Mouse (Mus musculus) adrenal gland, adult 2 months (tissue): ENCODE results near the gene Slc7a6os. TPM values are rescaled to one million over a fixed set of nuclear protein-coding genes. Genes with fewer than 3 reads are reported as not detected.

Source experiments
- DNase-seq: peaks from one replicate; pipeline ENCODE4 v3.0.0; 2021
- polyA plus RNA-seq: library from polyadenylated mRNA; depleted of rRNA; stranded (reverse); fragments of >200 nt; gene quantifications from 2 replicates; pipeline ENCODE4 v1.2.3, GENCODE M21; 2012; rRNA removed
- total RNA-seq, 2 experiments: library from RNA; stranded (reverse); gene quantifications; 2 replicates each; pipeline ENCODE4 v1.2.3; 2021

Gene Slc7a6os
- total and polyA plus RNA-seq, 3 experiments = 14.1 to 25.1 (median 24.2) TPM

- no peak for DNase-seq
Observed at GRCm38 (mm10) chr8:106177594-106177993, 33.1 kb downstream of the Slc7a6os start.

- DNase-seq = no peak
Observed at GRCm38 (mm10) chr8:106176891-106177290, 33.8 kb downstream of the Slc7a6os start.

DNA sequence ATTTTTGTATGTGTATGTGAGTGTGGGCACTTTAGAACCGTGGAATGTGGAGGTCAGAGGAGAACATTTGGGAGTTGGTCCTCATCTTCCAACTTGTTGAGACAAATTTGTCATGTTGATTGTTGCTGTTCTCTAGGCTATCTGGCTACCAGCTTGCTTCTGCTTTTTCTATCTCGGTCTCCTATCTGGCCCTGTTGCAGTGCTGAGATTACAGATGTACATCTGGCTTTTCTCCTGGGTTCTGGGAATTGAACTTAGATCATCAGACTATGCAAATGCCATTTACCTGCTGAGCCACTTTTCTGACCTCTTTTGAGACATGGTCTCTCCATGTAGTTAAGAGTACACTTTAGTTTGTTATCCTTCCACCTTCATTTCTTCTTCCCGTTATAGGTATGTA, 37.2 kb downstream of the Slc7a6os start:
- DNase-seq = no peak

DNA sequence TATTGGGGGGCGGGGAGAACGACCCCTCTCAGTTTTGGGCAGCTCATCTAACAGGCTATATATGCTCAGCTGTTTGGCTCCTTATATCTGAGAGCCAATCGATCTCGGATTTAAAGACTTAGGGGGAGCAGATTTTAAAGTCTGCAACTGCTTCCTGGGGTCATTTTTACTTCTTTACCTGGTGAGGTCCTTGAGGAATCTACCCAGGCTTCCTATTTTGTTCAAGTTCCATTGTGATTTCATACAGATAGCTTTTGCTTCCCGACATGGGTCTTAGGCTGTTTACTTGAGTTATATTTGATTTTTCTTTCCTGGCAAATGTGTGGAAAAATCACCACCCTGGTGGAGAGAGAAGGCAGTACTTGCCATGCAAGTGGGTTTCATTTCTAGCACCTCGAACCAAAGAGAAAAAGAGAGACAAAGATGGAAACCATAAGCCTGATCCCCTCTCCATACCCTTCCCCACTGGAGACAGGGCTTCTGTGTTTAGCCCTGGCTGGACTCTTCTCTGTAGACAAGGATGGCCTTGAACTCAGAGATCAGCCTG, 40.7 kb downstream of the Slc7a6os start:
- DNase-seq = no peak

DNA sequence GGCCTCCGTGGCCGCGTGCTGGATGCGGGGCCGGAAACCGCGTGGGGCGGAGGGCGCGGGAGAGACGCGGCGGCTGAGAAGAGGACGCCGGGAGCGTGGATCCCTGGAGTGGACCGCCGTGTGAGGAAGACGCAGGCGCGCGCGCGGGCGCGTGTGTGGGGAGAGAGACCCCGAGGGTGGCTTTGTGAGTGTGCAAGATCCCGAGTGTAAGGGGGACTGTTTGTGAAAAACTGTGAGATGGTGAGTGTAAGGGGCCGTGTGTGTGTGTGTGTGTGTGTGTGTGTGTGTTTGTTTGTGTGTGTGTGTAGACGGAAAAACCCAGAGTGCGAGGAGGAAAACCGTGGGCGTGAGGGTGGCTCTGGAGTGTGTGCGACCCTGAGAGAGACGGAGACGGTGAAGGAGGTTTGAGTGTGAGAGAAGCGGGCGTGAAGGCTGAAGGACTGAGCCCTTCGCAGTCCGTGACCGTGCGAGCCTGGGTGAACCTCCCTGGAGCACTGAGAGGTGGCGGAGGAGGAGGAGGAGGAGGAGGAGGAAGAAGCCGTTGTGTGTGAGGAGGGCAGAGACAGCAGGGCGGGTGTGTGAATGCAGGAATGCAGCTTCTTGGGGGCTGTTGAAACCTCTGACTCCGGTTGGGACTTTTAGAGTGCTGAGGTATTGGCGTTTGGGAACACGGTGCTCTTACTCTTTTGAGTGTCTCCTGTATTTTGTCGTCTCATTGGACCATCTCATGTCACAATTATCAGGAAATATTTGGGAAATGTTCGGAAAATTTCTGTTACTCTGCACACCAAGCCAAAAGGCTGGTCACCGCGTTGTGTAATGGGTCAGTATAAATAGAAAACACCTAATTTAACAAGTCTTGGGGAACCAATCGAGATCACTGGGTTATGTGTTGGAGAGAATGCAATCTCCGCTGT, 41.5 kb downstream of the Slc7a6os start:
- peak; percentile 71 for DNase-seq

DNA sequence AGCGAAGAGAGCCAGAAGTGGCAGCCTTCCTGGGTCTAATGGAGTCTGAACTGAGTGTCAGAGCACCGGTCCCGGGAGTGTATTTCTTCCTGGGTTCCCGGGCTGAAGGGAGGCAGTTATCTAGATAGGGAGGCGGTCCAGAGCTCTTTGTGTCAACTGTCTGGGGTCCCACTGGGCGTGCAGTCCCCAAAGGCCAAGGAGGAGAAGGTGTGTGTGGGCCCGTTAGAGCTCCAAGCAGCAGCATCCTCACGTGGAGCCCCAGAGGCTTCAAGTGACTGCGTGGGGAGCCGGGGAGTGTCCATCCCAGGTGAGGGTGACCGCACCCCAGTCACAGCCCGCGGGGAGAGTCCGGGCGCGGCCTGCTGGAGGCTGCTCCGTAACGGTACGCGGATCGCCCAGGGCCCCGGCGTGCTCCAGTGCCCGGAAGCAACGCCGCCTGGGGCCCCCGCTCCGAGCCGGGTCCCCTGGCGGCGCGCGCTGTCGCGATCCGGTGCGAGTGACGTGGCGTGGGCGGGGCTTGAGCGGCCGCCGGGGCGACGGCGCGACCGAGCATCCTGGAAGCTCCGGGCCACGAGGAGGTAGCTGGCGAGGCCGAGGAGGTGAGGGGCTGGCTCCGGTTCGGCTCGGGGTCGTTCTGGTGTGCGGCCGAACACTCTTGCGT, 42.2 kb downstream of the Slc7a6os start, which contains the start of gene Slc7a6:
TSS of gene Slc7a6 (plus strand) at position 502 of the 661 bp plus-strand sequence.
- DNase-seq = peak; percentile 93

GRCm38 (mm10) chr8:106165460-106165859, 45.3 kb downstream of the Slc7a6os start:
- DNase-seq = peak; percentile 70

GRCm38 (mm10) chr8:106163251-106163650, 47.5 kb downstream of the Slc7a6os start:
- no peak for DNase-seq

GRCm38 (mm10) chr8:106159876-106160275, 50.9 kb downstream of the Slc7a6os start:
- DNase-seq = no peak

GRCm38 (mm10) chr8:106158381-106158780, 52.4 kb downstream of the Slc7a6os start:
- DNase-seq = no peak

DNA sequence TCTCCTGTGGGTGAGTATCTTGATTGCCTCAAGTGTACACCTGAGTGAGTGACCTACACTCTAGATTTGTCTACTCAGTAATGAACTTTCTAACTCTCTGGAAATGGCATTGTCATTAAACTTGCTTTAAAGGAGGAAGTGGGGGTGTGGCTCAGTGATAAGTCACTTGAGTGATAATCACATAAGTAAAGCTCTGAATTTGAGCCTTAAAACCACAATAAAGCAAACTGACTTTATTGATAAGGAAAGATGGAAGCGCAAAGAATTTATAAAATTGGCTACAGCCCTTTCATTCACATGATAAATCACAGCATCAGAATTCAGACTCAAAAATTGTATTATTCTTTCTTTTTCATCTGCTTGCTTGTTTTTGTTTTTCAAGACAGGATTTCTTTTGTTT, 53.3 kb downstream of the Slc7a6os start:
- no peak for DNase-seq

- no peak for DNase-seq
Observed at GRCm38 (mm10) chr8:106152876-106153275, 57.9 kb downstream of the Slc7a6os start.

GRCm38 (mm10) chr8:106151041-106151440, 59.7 kb downstream of the Slc7a6os start:
- no peak for DNase-seq

Other genes starting within 250 kb of the Slc7a6os start
- 10 to 100 TPM; 40.2 to 60.5 TPM for gene Slc12a4, start 244.8 kb downstream of the Slc7a6os start, total RNA-seq
- gene Slc12a4, start 244.8 kb downstream of the Slc7a6os start, polyA plus RNA-seq = 62.4 and 63.2 TPM in 2 replicates
- gene Dpep3, start 231.5 kb downstream of the Slc7a6os start, total RNA-seq = not detected
- 0.21 TPM in 1 of 2 replicates, not detected in the other for gene Dpep3, start 231.5 kb downstream of the Slc7a6os start, polyA plus RNA-seq
- gene Dus2, start 219.6 kb downstream of the Slc7a6os start, total RNA-seq = 10 to 100 TPM; 13.6 to 19.6 TPM
- 5.5 and 5.6 TPM in 2 replicates for gene Dus2, start 219.6 kb downstream of the Slc7a6os start, polyA plus RNA-seq
- gene Dpep2nb, start 205.0 kb downstream of the Slc7a6os start, total RNA-seq = not detected
- gene Dpep2nb, start 205.0 kb downstream of the Slc7a6os start, polyA plus RNA-seq = not detected in 2 replicates
- gene Ddx28, start 199.1 kb downstream of the Slc7a6os start, total RNA-seq = 10 to 100 TPM; 16.1 to 17.3 TPM
- gene Ddx28, start 199.1 kb downstream of the Slc7a6os start, polyA plus RNA-seq = 12.5 and 13.2 TPM in 2 replicates
- gene Nfatc3, start 152.1 kb downstream of the Slc7a6os start, total RNA-seq = 10 to 100 TPM; 35.2 to 70.0 TPM
- 14.9 and 20.6 TPM in 2 replicates for gene Nfatc3, start 152.1 kb downstream of the Slc7a6os start, polyA plus RNA-seq
- gene Esrp2, start 74.0 kb downstream of the Slc7a6os start, total RNA-seq = 1 to 10 TPM; 1.7 to 3.7 TPM
- gene Esrp2, start 74.0 kb downstream of the Slc7a6os start, polyA plus RNA-seq = 2.0 and 5.5 TPM in 2 replicates
- gene Pla2g15, start 60.5 kb downstream of the Slc7a6os start, total RNA-seq = 10 to 100 TPM; 21.9 to 38.8 TPM
- gene Pla2g15, start 60.5 kb downstream of the Slc7a6os start, polyA plus RNA-seq = 21.9 and 22.1 TPM in 2 replicates
- gene Slc7a6, start 42.1 kb downstream of the Slc7a6os start, total RNA-seq = 10 to 100 TPM; 27.2 to 34.0 TPM
- gene Slc7a6, start 42.1 kb downstream of the Slc7a6os start, polyA plus RNA-seq = 17.3 and 26.5 TPM in 2 replicates
- gene Prmt7, start within 50 bp of the Slc7a6os start, total RNA-seq = 10 to 100 TPM; 23.0 to 28.1 TPM
- 14.1 and 19.8 TPM in 2 replicates for gene Prmt7, start within 50 bp of the Slc7a6os start, polyA plus RNA-seq
- 10 to 100 TPM in 1 of 2 experiments, 1 to 10 TPM in 1; 6.4 to 13.7 TPM for gene Smpd3, start 127.1 kb upstream of the Slc7a6os start, total RNA-seq
- 5.4 and 5.8 TPM in 2 replicates for gene Smpd3, start 127.1 kb upstream of the Slc7a6os start, polyA plus RNA-seq
- gene Zfp90, start 204.4 kb upstream of the Slc7a6os start, total RNA-seq = 1 to 10 TPM; 3.1 to 6.8 TPM
- gene Zfp90, start 204.4 kb upstream of the Slc7a6os start, polyA plus RNA-seq = 0.68 and 1.2 TPM in 2 replicates